Mouse (Mus musculus) myocyte (in vitro differentiated cells): ENCODE results near the gene Stum. TPM values are rescaled to one million over a fixed set of nuclear protein-coding genes. Genes with fewer than 3 reads are reported as not detected.
"Not testable (repeated sequence)": the region's sequence is repeated elsewhere in the genome, so short reads cannot be mapped to it uniquely, and the experiment has no call there.

Source experiments
- H3K27me3 ChIP-seq: one replicate; pipeline ENCODE4 v1.6.1; 2011; ENCODE audit not compliant: control insufficient read depth, insufficient read depth, insufficient read length
- H3K36me3 ChIP-seq: one replicate; pipeline ENCODE4 v1.6.1; 2011; ENCODE audit not compliant: control insufficient read depth, insufficient read depth
- H3K4me2 ChIP-seq: one replicate; pipeline ENCODE4 v1.6.1; 2011; ENCODE audit warnings: low read depth, control low read depth
- H3K4me3 ChIP-seq: one replicate; pipeline ENCODE4 v1.5.1; 2011; ENCODE audit warnings: mild to moderate bottlenecking, control low read depth, moderate library complexity
- H3K79me2 ChIP-seq: one replicate; pipeline ENCODE4 v1.6.1; 2011; ENCODE audit not compliant: control insufficient read depth, insufficient read depth
- H3ac ChIP-seq: one replicate; pipeline ENCODE4 v1.6.1; 2011; ENCODE audit not compliant: control insufficient read depth, insufficient read length
- CEBPB ChIP-seq: IDR thresholded peaks from 2 replicates; pipeline ENCODE4 v1.6.1; 2011; ENCODE audit warnings: mild to moderate bottlenecking, moderate library complexity; ENCODE audit not compliant: poor library complexity, insufficient read depth, severe bottlenecking
- E2F4 ChIP-seq: IDR thresholded peaks from one replicate; pipeline ENCODE4 v1.6.1; 2011; ENCODE audit warnings: mild to moderate bottlenecking, control low read depth, moderate library complexity; ENCODE audit not compliant: insufficient read depth
- MAX ChIP-seq: IDR thresholded peaks from one replicate; pipeline ENCODE4 v1.6.1; 2011; ENCODE audit warnings: low read depth, mild to moderate bottlenecking, control low read depth
- MYOD1 ChIP-seq, 3 experiments: IDR thresholded peaks; one replicate each; pipeline ENCODE4 v1.6.1; 2011; ENCODE audit warnings: control low read depth in 2 of 3, low read depth in 2 of 3, mild to moderate bottlenecking in 2 of 3, moderate library complexity in 1 of 3; ENCODE audit not compliant: insufficient read length in 2 of 3, control insufficient read depth in 1 of 3
- MYOG ChIP-seq, 3 experiments: IDR thresholded peaks; one replicate each; pipeline ENCODE4 v1.6.1; 2011; ENCODE audit warnings: control low read depth in 2 of 3, low read depth in 2 of 3, mild to moderate bottlenecking in 2 of 3; ENCODE audit not compliant: insufficient read length in 2 of 3, control insufficient read depth in 1 of 3, insufficient read depth in 1 of 3
- POLR2A ChIP-seq: IDR thresholded peaks from one replicate; pipeline ENCODE4 v1.6.1; 2011; ENCODE audit warnings: low read depth, mild to moderate bottlenecking, control low read depth, moderate library complexity; ENCODE audit not compliant: insufficient read length
- POLR2AphosphoS2 ChIP-seq: IDR thresholded peaks from one replicate; pipeline ENCODE4 v1.6.1; 2011; ENCODE audit warnings: low read depth, control low read depth; ENCODE audit not compliant: insufficient read length
- REST ChIP-seq: IDR thresholded peaks from one replicate; pipeline ENCODE4 v1.6.1; 2011; ENCODE audit warnings: mild to moderate bottlenecking, control low read depth, moderate library complexity; ENCODE audit not compliant: insufficient read depth, insufficient read length
- SRF ChIP-seq: IDR thresholded peaks from one replicate; pipeline ENCODE4 v1.6.1; 2011; ENCODE audit warnings: low read depth; ENCODE audit not compliant: control insufficient read depth, insufficient read length
- TCF12 ChIP-seq: IDR thresholded peaks from one replicate; pipeline ENCODE4 v1.6.1; 2011; ENCODE audit warnings: mild to moderate bottlenecking, control low read depth; ENCODE audit not compliant: poor library complexity, insufficient read depth, severe bottlenecking
- TCF3 ChIP-seq: IDR thresholded peaks from one replicate; pipeline ENCODE4 v1.6.1; 2011; ENCODE audit warnings: low read depth, control low read depth; ENCODE audit not compliant: insufficient read length
- USF1 ChIP-seq: IDR thresholded peaks from one replicate; pipeline ENCODE4 v1.6.1; 2011; ENCODE audit warnings: low read depth, mild to moderate bottlenecking, control low read depth, moderate library complexity
- polyA plus RNA-seq: library from polyadenylated mRNA; unstranded; fragments of >200 nt; fragmentation: generic; extraction: Trizol; gene quantifications from one replicate; pipeline ENCODE4 v1.2.1, GENCODE M21; 2012; ENCODE audit warnings: missing spikeins

Stum gene
- polyA plus RNA-seq, 1 experiment = 0.28 TPM

DNA sequence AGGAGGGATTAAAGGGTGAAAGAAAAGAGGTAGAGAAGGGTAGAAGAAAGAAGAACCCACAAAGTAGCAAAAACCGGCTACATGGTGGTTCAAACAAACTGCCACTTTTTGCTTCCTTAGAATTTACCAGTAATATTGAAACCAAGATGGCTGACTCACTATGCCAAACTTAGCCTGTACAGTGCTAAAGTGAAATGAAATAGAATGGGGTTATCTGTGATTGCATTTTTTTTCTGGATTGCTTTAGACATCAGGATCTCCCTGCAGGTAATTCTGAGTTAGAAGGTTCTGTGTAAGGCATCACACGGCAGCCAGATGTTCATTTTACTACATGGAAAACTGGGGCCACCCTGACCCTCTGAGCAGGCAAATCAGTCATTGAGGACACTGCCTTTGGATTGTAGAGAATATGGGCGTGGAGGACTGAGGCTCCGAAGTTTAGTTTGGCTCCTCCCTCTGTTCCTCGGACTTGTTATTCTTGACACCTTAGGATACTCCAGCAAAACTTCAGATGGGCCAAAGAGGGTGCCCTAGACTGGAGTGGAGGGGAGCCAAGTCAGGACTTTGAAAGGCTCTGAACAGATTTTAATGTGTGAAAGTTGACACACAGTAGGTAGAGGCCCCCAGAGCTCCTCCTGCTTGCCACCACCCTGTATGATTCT is 91.0 kb downstream of the Stum start:
- Histone ChIP-seq H3K4me2 (no peak overlapping the region), H3K36me3 (no peaks in the 10 kb centered on the region), H3K27me3 (peaks cover 2% of the 10 kb centered on the region), H3ac (no peak overlapping the region), H3K79me2 (no peaks in the 10 kb centered on the region), H3K4me3 (no peak overlapping the region)
- TF ChIP-seq MYOG (IDR thresholded peaks at IDR 0.05; ENCODE audit: control insufficient read depth in 1 of 3, insufficient read depth in 1 of 3, insufficient read length in 2 of 3, low read depth in 2 of 3) (no peak), MYOD1 (IDR thresholded peaks at IDR 0.05; ENCODE audit: control insufficient read depth in 1 of 3, insufficient read length in 2 of 3, low read depth in 2 of 3) (no peak), MAX (no peak), TCF3 (no peak), REST (no peak), CEBPB (no peak), USF1 (no peak), E2F4 (no peak)

DNA sequence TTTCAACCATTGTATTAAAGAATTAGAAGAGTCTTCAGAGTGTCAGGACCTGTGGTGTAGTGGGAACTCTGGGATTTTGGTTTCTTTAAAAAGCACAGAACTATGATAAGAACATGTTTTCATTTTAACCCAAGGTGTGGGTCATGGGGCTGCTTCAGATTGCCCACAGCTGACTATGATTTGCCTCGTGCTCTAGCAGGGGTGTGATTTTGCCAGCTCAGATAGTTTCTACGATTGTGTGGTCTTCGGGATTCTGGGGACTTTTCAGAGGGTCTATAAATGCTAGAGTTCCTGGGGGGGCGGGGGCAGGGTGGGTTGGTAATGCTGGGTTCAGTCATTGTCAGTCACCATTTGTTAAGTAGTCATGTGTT is 91.7 kb downstream of the Stum start:
- Histone ChIP-seq H3K79me2 (no peaks in the 10 kb centered on the region), H3K4me3 (no peak overlapping the region), H3K36me3 (no peaks in the 10 kb centered on the region), H3K27me3 (no peaks in the 10 kb centered on the region), H3ac (no peak overlapping the region), H3K4me2 (no peak overlapping the region)
- no peak for TF ChIP-seq REST
- no peak for TF ChIP-seq SRF
- no peak for TF ChIP-seq CEBPB
- TF ChIP-seq MAX = no peak
- no peak for TF ChIP-seq MYOD1 (IDR thresholded peaks at IDR 0.05; ENCODE audit: control insufficient read depth in 1 of 3, insufficient read length in 2 of 3, low read depth in 2 of 3)
- no peak for TF ChIP-seq E2F4
- TF ChIP-seq MYOG (IDR thresholded peaks at IDR 0.05; ENCODE audit: control insufficient read depth in 1 of 3, insufficient read depth in 1 of 3, insufficient read length in 2 of 3, low read depth in 2 of 3) = no peak
- no peak for TF ChIP-seq TCF12
- TF ChIP-seq POLR2A = no peak
- TF ChIP-seq TCF3 = no peak
- TF ChIP-seq POLR2AphosphoS2 = no peak
- TF ChIP-seq USF1 = no peak

- Histone ChIP-seq H3K27me3 (no peaks in the 10 kb centered on the region), H3K36me3 (no peaks in the 10 kb centered on the region), H3K4me2 (no peak overlapping the region), H3ac (no peak overlapping the region), H3K79me2 (no peaks in the 10 kb centered on the region), H3K4me3 (no peak overlapping the region)
- TF ChIP-seq E2F4 = no peak
- TF ChIP-seq MAX = no peak
- peak in 2 of 3 experiments; percentile 9 to 31 for TF ChIP-seq MYOG (IDR thresholded peaks at IDR 0.05; ENCODE audit: control insufficient read depth in 1 of 3, insufficient read depth in 1 of 3, insufficient read length in 2 of 3, low read depth in 2 of 3)
These were observed 92.3 kb downstream of the Stum start for GRCm38 (mm10) chr1:180390746-180391574.

DNA sequence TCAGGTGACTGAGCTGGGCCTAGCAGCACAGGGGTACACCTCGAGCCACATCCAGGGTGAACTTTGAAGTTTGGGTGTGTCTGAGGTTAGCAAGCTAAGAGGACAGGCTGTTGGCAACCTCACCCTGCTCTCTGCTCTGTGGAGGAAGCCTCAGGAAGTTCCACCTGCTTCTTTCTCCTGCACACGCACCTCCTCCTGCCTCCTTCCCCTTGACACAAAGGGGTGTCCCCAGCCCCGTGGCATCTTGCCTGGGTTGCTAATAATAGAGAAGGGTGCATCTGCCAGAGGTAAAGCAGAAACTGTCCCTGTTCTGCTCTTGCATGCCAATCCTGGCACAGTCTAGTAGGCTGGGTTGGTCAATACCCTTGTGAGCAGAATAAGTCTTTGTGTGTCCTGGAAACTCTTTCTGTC is 93.0 kb downstream of the Stum start:
- no peak for TF ChIP-seq MYOG (IDR thresholded peaks at IDR 0.05; ENCODE audit: control insufficient read depth in 1 of 3, insufficient read depth in 1 of 3, insufficient read length in 2 of 3, low read depth in 2 of 3)
- TF ChIP-seq POLR2A = no peak
- TF ChIP-seq USF1 = no peak
- TF ChIP-seq TCF12 = no peak
- TF ChIP-seq TCF3 = no peak
- TF ChIP-seq CEBPB = no peak
- TF ChIP-seq REST = no peak
- TF ChIP-seq MYOD1 (IDR thresholded peaks at IDR 0.05; ENCODE audit: control insufficient read depth in 1 of 3, insufficient read length in 2 of 3, low read depth in 2 of 3) = no peak
- TF ChIP-seq MAX = no peak
- TF ChIP-seq POLR2AphosphoS2 = no peak
- no peak for TF ChIP-seq E2F4
- no peak for TF ChIP-seq SRF
- no peak overlapping the region for H3K4me3 ChIP-seq
- H3K4me2 ChIP-seq = no peak overlapping the region
- H3K36me3 ChIP-seq = no peaks in the 10 kb centered on the region
- no peaks in the 10 kb centered on the region for H3K27me3 ChIP-seq
- no peaks in the 10 kb centered on the region for H3K79me2 ChIP-seq
- H3ac ChIP-seq = no peak overlapping the region

- H3ac ChIP-seq, H3K36me3 ChIP-seq, H3K27me3 ChIP-seq, H3K4me2 ChIP-seq, H3K4me3 ChIP-seq, H3K79me2 ChIP-seq: not testable (repeated sequence)
These were observed 94.0 kb downstream of the Stum start for GRCm38 (mm10) chr1:180389213-180389760.
